Mouse (Mus musculus): ENCODE data around the gene Tnip1.

The Tnip1 gene

DNA sequence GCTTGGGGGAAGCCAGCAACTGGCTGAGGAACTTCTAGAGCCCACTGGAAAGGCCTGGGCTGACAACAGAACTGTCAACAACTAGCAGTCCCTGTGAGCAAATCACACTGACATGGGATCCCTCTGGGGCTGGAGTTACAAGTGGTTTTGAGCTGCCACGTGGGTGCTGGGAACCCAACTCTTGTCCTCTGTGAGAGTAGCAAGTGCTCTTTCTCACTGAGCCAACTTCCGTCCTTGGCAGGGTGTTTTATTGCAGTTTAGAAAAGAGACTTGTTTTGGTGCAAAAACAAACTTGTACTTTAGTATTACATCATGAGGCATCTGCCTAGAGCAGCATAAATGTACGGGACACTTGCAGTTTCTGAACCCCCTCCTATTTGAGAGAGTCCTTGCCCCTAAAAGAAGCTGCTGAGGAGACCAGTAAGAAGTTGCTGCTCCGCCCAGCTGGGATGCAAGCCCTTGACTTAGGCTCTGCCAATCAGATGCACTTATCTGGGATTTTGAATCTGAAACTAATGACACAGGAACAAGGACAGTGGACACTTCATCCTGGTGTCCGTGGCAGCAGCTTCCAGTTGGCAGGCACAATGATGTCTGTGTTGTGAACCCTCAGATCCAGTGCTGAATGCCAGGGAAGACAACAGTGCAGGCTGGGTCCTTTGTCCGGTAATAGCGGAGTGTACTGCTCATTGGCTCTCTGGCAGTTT is 90.7 kb downstream of the Tnip1 start:
- DNase-seq: no peak

DNA sequence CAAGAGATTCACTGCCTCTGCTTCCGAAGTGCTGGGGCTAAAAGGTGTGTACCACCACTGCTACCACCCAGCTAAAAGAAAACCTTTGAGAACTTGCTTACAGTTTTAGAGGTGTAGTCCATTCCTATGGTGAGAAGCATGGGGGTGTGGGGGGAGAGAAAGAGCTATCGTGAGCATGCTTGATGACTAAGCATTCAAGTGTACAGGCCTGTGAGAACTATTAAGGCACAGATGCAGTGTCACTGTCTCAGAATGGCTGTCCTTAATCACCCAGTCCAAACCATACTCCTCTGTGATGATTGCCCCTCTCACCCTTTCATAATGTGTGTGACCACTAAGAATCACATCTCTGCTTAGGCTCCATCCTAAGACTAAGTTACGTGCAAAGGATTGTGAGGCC is 93.4 kb downstream of the Tnip1 start:
- DNase-seq: no peak

DNA sequence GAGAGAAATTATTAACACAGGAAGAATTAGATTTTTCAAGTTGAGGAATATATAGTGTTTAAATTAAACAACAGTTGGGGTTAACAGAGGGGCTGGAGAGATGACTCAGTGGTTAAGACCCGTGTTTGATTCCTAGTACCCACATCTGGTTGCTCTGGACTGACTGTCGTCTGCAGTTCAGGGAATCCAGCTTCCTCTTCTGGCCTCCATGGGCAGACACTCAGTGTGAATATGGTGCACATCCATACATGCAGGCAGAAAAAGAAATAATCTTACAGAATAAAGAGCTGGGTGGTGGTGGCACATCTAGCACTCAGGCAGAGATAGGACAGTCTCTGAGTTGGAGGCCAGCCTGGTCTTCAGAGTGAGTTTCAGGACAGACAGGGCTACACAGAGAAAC is 94.3 kb downstream of the Tnip1 start:
- no peak for DNase-seq

DNA sequence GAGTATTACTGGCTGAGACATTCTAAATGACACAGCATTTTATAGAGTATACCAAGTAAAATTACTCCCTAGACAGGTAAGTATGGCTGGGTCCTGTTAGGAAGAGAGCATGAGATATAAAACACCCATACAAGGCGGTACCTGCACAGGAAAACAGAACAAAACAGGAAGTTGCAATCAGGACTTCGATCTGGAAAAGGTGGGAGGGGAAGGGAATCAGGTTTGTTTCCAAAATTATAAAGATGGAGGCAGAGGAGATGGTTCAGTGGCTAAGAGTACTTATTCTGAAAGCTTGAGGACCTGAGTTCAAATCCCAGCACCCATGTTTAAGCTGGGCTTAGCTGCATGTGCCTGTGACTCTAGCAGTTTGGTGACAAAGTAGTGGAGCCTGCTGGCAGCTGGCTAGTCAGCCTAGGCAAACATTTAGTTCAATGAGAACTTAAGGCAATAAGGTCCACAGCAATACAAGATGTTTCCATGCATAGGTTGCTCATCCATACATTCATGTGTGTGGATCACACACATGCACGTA is 94.7 kb downstream of the Tnip1 start:
- peak in 1 of 2 experiments; percentile 42 for DNase-seq

DNA sequence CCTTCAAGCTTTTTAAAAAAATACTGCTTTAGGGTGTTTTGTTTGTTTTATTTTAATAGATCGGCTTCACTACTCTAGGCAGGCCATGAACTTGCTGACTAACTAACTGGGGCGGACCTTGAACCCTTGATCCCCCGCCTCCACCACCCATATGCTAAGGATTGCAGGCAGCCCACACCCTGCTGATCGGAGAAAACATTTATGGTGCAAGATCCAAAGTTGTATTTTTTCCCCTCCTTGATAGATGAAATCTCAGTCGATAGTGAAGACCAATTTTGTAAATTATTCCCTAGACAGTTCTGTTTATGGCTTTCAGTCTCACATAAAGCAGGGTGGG is 95.7 kb downstream of the Tnip1 start:
- DNase-seq: no peak

DNA sequence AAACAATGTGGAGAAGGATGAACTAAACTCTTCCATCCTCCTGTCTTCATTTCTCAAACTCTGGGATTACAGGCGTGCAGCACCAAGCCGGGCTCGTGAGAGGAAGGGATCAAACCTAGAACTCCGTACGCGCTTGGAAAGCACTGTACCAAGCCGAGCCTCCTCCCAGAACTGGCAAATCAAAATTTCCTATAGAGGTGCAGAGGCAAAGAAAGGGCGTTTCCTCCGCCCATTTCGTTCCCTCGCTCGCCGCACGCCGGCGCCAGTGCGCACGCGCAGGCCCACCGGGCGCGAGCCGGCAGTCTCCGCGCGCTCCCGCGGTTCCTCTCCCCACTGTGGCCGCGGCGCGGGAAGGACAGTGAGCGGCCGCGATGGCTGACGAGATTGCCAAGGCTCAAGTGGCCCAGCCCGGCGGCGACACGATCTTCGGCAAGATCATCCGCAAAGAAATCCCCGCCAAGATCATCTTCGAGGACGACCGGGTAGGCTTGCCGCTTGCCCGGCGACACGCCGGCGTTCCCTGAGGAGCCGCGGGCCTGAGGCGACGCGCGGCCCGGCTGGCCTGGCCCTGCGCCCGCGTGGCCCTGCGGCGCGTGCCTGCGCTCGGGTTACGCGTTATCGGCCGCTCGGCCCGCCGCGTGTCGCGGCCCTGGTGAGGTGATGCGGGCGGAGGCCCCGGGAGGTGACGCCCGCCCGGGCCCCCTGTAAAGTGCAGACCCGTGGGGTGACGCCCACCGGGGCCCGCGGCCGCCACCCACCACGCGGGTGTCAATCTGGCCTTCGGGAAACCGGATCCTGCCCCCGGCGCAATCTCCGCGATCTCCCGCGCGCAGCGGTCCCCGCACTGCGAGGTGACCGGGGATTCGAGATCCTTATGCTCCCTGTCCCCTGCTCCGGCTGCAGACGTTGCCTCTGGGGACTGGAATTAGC is 96.3 kb downstream of the Tnip1 start, which contains the start of gene Hint1:
Gene Hint1, plus strand, starts transcription at position 265 of the 930 bp plus-strand sequence.
- peak; percentile 97 to 98 for DNase-seq

DNA sequence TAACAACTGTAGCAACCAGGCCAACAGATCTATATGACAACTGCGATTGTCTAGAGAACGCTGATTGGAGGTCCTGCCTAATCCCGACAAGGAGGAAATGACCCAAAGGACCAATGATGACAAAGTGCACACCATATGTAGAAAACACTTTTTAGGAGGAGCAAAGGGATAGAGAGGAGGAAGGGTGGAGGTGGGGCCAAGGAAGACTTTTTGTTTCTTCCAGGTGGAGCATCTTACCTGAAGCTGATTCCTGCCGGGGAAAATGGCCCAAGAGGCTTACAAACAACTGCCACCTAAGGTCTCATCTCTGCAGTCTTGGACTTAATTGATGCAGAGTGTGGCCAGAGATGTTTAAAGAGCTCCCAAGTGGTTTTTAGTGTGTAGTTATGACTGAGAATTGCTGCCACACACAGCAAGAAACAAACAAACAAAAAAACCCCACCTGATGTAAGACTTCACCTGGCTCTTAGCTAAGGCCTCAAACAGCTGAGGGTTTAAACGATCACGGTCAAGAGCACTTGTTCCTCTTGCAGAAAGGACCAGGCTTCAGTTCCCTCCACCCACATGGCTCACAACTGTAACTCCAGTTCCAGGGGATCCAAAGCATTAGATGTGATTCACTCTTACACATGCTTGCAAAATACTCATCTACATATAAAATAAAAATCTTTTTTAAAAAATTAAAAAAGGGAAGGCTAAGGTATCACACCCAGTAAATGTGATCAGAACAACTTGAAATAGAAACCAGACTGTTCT is 97.2 kb downstream of the Tnip1 start:
- DNase-seq: no peak

DNA sequence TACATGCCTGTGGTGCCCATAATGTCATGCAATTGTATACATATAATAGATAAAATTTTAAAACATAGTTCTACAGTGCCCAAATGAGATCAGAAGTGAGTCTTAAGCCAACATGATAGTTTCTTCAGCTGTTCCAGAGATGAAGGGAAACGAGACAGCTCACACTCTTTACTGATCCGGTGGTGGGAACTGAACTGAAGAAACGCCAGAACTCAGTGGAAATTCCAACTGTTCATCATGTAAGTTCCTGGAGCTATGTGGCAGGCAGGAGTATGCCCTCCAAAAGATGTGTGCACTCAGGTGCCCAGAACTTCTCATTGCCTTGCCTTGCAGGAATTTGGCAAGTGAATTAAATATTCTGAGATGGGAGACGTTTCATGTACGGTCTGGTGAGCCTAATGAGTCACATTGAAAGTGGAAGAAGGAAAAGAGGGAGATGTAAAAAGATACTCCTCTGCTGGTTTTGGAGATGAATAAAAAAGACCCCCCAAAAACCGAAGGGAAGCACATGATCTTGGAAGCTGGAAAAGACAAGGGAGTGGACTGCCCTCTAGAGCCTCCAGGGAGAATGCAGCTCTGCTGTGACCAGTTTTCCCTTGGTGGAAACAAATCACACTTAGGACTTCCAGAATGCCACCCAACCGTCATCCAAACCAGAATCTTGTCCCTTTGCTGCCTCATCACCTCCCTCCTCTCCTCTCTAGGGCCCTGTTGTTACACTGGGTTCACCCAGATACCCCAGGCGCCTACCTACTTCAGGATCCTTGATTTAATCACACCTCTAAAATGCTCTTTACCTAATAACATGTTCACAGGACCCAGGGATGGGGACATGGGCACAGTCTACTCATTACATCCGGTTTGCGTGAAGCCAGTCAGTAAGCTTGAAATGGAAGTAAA is 99.8 kb downstream of the Tnip1 start:
- DNase-seq: peak; percentile 72 to 80

DNA sequence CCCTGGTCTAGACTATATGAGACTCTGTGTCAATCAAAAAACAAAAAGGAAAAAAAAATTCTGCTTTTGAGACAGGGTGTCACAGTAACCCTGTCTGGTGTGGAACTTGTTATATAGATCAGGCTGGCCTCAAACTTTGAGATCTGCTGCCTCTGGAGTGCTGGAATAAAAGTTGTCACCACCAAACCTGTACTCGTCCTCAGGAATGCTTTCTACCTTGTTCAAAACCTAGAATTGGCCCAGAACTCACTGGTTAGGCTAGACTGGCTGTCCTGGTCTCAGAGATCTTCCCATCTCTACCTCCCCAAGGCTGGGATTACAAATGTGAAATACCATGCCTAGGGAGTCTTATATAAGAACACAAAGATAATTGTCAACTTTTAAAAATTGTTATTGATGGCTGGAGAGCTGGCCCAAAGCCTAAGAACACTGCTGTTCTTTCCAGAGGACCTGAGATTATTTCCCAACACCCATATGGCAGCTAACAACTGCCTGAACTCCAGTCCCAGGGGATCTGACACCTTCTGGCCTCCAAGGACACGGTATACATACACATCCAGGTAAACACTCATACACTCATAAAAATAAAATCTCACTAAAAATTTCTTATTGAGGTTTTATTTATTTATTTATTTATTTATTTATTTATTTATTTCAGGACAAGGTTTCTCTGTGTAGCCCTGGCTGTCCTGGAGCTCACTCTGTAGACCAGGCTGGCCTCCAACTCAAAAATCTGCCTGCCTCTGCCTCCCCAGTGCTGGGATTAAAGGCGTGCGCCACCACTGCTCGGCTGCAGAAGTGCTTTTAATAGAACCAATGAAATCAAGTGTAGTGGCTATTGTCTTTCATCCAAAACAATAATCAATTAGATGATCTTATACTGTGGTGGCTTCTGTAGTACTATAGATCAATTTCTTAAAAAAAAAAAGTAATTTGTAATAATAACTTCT is 101.0 kb downstream of the Tnip1 start:
- DNase-seq: no peak
